Comparison of ENCODE assay signal across 27 mouse cellular contexts in the genomic region with DNA sequence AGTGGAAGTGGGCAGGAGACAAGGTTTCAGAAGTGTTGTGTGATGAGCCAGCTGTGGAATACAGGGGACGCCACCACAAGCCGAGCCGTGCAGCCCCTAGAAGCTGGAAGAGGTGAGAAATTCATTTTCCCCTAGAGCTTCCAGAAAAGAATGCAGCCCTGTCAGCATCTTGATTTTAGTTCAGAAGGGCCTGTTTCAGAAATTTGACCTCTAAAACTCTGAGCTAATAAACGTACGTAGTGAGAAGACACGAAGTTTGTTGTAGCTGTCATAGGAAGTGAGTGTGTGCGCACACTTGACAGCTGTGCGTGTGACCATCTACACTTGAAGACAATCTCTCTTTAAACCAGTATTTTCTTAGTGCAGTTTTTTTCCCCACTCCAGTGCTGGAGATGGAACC. TPM values are rescaled to one million over a fixed set of nuclear protein-coding genes. Genes with fewer than 3 reads are reported as not detected.
DNase-seq lines count a peak whose midpoint lies in the region; ATAC-seq and TF ChIP-seq lines count a peak whose summit lies in the region.
"Had no signal": no experiment of that assay in that cellular context is flagged by ENCODE, and none has a peak within 500 bp of the region (broad histone marks: within the 10 kb centered on the region; RNA-seq: fewer than 3 reads in every experiment).

No protein-coding gene starts in this region.

- H3K4me3 ChIP-seq in hindbrain, embryonic 14.5 days (replicated peaks; ENCODE audit: low read length), result no peak overlapping the region
- H3K4me3 ChIP-seq in hindbrain, embryonic 11.5 days (ENCODE audit: low read depth, low read length), result no peak overlapping the region
- H3K4me3 ChIP-seq in lung, embryonic 14.5 days (ENCODE audit: low read depth, low read length), result no peak overlapping the region
- H3K4me3 ChIP-seq in lung, postnatal 0 days (ENCODE audit: low read depth, low read length), result no peak overlapping the region
- H3K4me3 ChIP-seq: forebrain, embryonic 10.5 days; forebrain, embryonic 13.5 days; gastrocnemius, adult 2 months; heart, embryonic 12.5 days; hindbrain, embryonic 12.5 days had no signal

- no peaks in the 10 kb centered on the region for H3K27me3 ChIP-seq in hindbrain, embryonic 14.5 days (ENCODE audit: control insufficient read depth, insufficient read depth, low read length)
- no peaks in the 10 kb centered on the region for H3K27me3 ChIP-seq in hindbrain, embryonic 11.5 days (ENCODE audit: control insufficient read depth, insufficient read depth, low read length)
- no peaks in the 10 kb centered on the region for H3K27me3 ChIP-seq in lung, embryonic 14.5 days (ENCODE audit: insufficient read depth, low read length)
- no peaks in the 10 kb centered on the region for H3K27me3 ChIP-seq in lung, postnatal 0 days (replicated peaks; ENCODE audit: insufficient read depth, low read length)
- H3K27me3 ChIP-seq: CH12.LX; forebrain, embryonic 13.5 days; hindbrain, embryonic 12.5 days; Patski had no signal

- no peak overlapping the region for H3K9ac ChIP-seq in hindbrain, embryonic 14.5 days
- H3K9ac ChIP-seq in hindbrain, embryonic 11.5 days (ENCODE audit: low read depth, low read length), result no peak overlapping the region
- no peak overlapping the region for H3K9ac ChIP-seq in lung, embryonic 14.5 days
- H3K9ac ChIP-seq in lung, postnatal 0 days (replicated peaks; ENCODE audit: low read depth), result no peak overlapping the region
- H3K9ac ChIP-seq: forebrain, embryonic 13.5 days; forebrain, postnatal 0 days; heart, embryonic 12.5 days; hindbrain, embryonic 12.5 days had no signal

- no peak for DNase-seq in hindbrain, embryonic 14.5 days (ENCODE audit: low spot score)
- DNase-seq in hindbrain, embryonic 11.5 days (ENCODE audit: low spot score), result no peak
- peak; percentile 68 for DNase-seq in lung, embryonic 14.5 days
- no peak for DNase-seq in lung, adult 18-20 months
- peak; percentile 51 for DNase-seq in lung, postnatal 0 days (ENCODE audit: low spot score)
- DNase-seq in lung, postnatal 25 days (ENCODE audit: low spot score), result no peak
- DNase-seq in lung, postnatal 36 days, result peak; percentile 26
- DNase-seq in spleen, postnatal 36 days (ENCODE audit: low spot score in 2 of 2), result no peak
- DNase-seq: adrenal gland, postnatal 10 days; adrenal gland, postnatal 36 days; B cell, adult 2 months; cerebellum, adult 18-20 months; cerebellum, adult 9-10 months; cerebellum, postnatal 14 days; forebrain, postnatal 0 days; gastrocnemius, adult 2 months; gastrocnemius, postnatal 14 days; heart, adult 11 months; heart, postnatal 14 days; heart, postnatal 4 days had no signal

- H3K4me1 ChIP-seq in hindbrain, embryonic 14.5 days (replicated peaks; ENCODE audit: control insufficient read depth, insufficient read depth, low read length), result peaks cover 12% of the 10 kb centered on the region
- no peaks in the 10 kb centered on the region for H3K4me1 ChIP-seq in hindbrain, embryonic 11.5 days (replicated peaks; ENCODE audit: control insufficient read depth, insufficient read depth, low read length)
- H3K4me1 ChIP-seq in lung, embryonic 14.5 days (ENCODE audit: insufficient read depth), result peaks cover 28% of the 10 kb centered on the region
- peaks cover 14% of the 10 kb centered on the region for H3K4me1 ChIP-seq in lung, postnatal 0 days (ENCODE audit: insufficient read depth, low read depth, low read length)

- peak; percentile 12; the same call in 1 of the 2 replicates for ATAC-seq in hindbrain, embryonic 14.5 days (ENCODE audit: low FRiP score)
- ATAC-seq in hindbrain, embryonic 11.5 days (ENCODE audit: low FRiP score), result no peak
- peak; percentile 43; the same call in 1 of the 2 replicates for ATAC-seq in lung, embryonic 14.5 days (ENCODE audit: insufficient read depth)
- peak; percentile 41 for ATAC-seq in lung, postnatal 0 days
- ATAC-seq: forebrain, postnatal 0 days; Patski had no signal

- no peak for TF ChIP-seq CTCF in lung, embryonic 14.5 days (IDR thresholded peaks at IDR 0.05; ENCODE audit: low read depth)
- no peak for TF ChIP-seq CTCF in lung, postnatal 0 days (IDR thresholded peaks at IDR 0.05)

- no peaks in the 10 kb centered on the region for H3K36me3 ChIP-seq in hindbrain, embryonic 14.5 days (replicated peaks; ENCODE audit: control insufficient read depth, insufficient read depth)
- no peaks in the 10 kb centered on the region for H3K36me3 ChIP-seq in hindbrain, embryonic 11.5 days (ENCODE audit: control insufficient read depth, insufficient read depth, low read length)
- no peaks in the 10 kb centered on the region for H3K36me3 ChIP-seq in lung, embryonic 14.5 days (ENCODE audit: insufficient read depth)
- H3K36me3 ChIP-seq in lung, postnatal 0 days (ENCODE audit: insufficient read depth, low read length), result no peaks in the 10 kb centered on the region
- H3K36me3 ChIP-seq: forebrain, embryonic 10.5 days; G1E; heart, embryonic 12.5 days; hindbrain, embryonic 12.5 days had no signal

- H3K4me2 ChIP-seq in hindbrain, embryonic 14.5 days (replicated peaks), result no peak overlapping the region
- no peak overlapping the region for H3K4me2 ChIP-seq in hindbrain, embryonic 11.5 days (replicated peaks; ENCODE audit: low read depth, low read length)
- H3K4me2 ChIP-seq in lung, embryonic 14.5 days, result no peak overlapping the region
- no peak overlapping the region for H3K4me2 ChIP-seq in lung, postnatal 0 days (replicated peaks; ENCODE audit: low read depth, low read length)
- H3K4me2 ChIP-seq: forebrain, embryonic 13.5 days; heart, embryonic 12.5 days; hindbrain, embryonic 12.5 days had no signal

- no peak for TF ChIP-seq EP300 in lung, postnatal 0 days (IDR thresholded peaks at IDR 0.05)

- WGBS in hindbrain, embryonic 14.5 days, result 73% methylated on average over 8 of the region's 8 CpGs
- 75% methylated on average over 8 of the region's 8 CpGs for WGBS in hindbrain, embryonic 11.5 days
- 21% methylated on average over 8 of the region's 8 CpGs for WGBS in lung, embryonic 14.5 days
- 33% methylated on average over 8 of the region's 8 CpGs for WGBS in lung, postnatal 0 days

- H3K9me3 ChIP-seq in hindbrain, embryonic 14.5 days (ENCODE audit: control insufficient read depth, low read length), result no peaks in the 10 kb centered on the region
- H3K9me3 ChIP-seq in hindbrain, embryonic 11.5 days (ENCODE audit: control insufficient read depth, low read length), result no peaks in the 10 kb centered on the region
- H3K9me3 ChIP-seq in lung, embryonic 14.5 days (ENCODE audit: low read depth, low read length), result no peaks in the 10 kb centered on the region
- no peaks in the 10 kb centered on the region for H3K9me3 ChIP-seq in lung, postnatal 0 days (ENCODE audit: low read length)
- H3K9me3 ChIP-seq: forebrain, embryonic 10.5 days; forebrain, embryonic 13.5 days; G1E; heart, embryonic 12.5 days; hindbrain, embryonic 12.5 days had no signal

- no peak overlapping the region for H3K27ac ChIP-seq in hindbrain, embryonic 14.5 days
- no peak overlapping the region for H3K27ac ChIP-seq in hindbrain, embryonic 11.5 days (ENCODE audit: low read depth, low read length)
- H3K27ac ChIP-seq in lung, embryonic 14.5 days (ENCODE audit: low read depth), result no peak overlapping the region; the same call in 1 of the 2 replicates
- H3K27ac ChIP-seq in lung, postnatal 0 days (ENCODE audit: low read length), result no peak overlapping the region
- H3K27ac ChIP-seq: forebrain, embryonic 10.5 days; forebrain, embryonic 13.5 days; gastrocnemius, adult 2 months; hindbrain, embryonic 12.5 days had no signal

RNA-seq across cellular contexts. Expression of a gene that starts 44.0 kb away (rescaled TPM):
- polyA plus RNA-seq in hindbrain, embryonic 14.5 days (2014; fragmentation: Nextera tagmentation; extraction: Ambion mirVana), result 28.8 and 32.2 TPM in 2 replicates
- 24.0 and 25.3 TPM in 2 replicates for polyA plus RNA-seq in hindbrain, embryonic 11.5 days (2014; fragmentation: Nextera tagmentation; extraction: Ambion mirVana)
- polyA plus RNA-seq in lung, embryonic 14.5 days (2014; fragmentation: Nextera tagmentation; extraction: Ambion mirVana), result 21.2 and 22.5 TPM in 2 replicates
- 11.2 and 11.5 TPM in 2 replicates for polyA plus RNA-seq in lung, postnatal 0 days (2015; fragmentation: Nextera tagmentation; extraction: Ambion mirVana)

Comparison
In these comparisons a context has a peak if more than half of its experiments do, and no peak if none do; other contexts are left out.
1. DNase-seq: peak in lung, embryonic 14.5 days (single experiment), lung, postnatal 0 days (single experiment) and lung, postnatal 36 days (single experiment); none in hindbrain, embryonic 14.5 days (single experiment), hindbrain, embryonic 11.5 days (single experiment), lung, adult 18-20 months (0 of 2), lung, postnatal 25 days (single experiment) and spleen, postnatal 36 days (0 of 2).